Mouse (Mus musculus) CD4-positive naive resting alpha-beta T cell, adult 76 days (primary cell): ENCODE results near the gene Mcm3. TPM values are rescaled to one million over a fixed set of nuclear protein-coding genes. Genes with fewer than 3 reads are reported as not detected.

Experiments
- total RNA-seq: library from RNA; stranded (reverse); gene quantifications from one replicate; pipeline ENCODE4 v1.2.4, GENCODE M21; 2023

Mcm3 gene
- total RNA-seq: 53.0 TPM

DNA sequence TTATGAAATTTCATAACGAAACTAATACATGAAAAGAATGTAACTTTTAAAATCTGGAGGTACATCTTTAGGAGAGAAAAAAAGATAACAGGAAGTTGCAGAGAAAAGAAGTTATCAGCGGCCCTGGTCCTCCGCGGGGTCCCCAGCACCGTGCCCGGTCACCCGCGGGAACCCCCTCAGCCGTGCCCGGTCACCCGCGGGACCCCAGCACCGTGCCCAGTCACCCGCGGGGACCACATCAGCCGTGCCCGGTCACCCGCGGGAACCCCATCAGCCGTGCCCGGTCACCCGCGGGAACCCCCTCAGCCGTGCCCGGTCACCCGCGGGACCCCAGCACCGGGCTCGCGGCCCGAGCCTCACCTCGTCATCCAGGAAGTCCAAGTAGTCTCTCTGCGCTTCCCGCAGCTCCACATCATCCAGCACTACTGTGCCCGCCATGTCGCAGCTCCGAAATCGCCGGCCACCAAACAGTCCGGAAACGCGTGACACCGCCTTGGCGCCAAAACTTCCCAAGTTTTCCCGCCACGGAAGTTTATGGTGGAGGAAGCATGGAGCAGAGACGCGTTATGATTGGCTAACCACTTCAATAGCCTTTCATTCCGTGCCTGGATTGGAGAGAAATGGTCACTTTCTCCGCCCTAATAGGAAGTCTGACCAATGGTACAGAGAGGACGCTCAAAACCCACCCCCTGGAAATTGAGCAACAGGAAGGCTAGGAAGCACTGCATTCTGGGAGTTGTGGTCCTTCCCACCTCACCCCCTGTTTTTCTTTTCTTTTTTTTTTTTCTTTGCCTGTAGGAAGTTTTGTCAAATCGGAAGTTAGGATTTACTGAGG lies at the start of gene Mcm3:
Gene Mcm3, minus strand, starts transcription at position 542 of the 835 bp plus-strand sequence.

DNA sequence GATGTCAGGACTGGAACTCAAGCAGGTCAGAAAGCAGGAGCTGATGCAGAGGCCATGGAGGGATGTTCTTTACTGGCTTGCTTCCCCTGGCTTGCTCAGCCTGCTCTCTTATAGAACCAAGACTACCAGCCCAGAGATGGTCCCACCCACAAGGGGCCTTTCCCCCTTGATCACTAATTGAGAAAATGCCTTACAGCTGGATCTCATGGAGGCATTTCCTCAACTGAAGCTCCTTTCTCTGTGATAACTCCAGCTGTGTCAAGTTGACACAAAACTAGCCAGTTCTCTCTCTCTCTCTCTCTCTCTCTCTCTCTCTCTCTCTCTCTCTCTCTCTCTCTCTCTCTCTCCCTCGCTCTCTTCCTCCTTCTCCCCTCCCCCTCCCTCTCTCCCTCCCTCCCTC lies 29.6 kb downstream of the Mcm3 start, which contains the start of gene Il17f:
Gene Il17f, minus strand, starts transcription at position 101 of the 400 bp plus-strand sequence.

Other genes starting within 250 kb of the Mcm3 start
- not detected for gene Pkhd1, start 202.2 kb downstream of the Mcm3 start, total RNA-seq
- not detected for gene Il17a, start 89.4 kb downstream of the Mcm3 start, total RNA-seq
- 1.4 TPM for gene Il17f, start 29.7 kb downstream of the Mcm3 start, total RNA-seq
- 5.9 TPM for gene Paqr8, start 70.3 kb upstream of the Mcm3 start, total RNA-seq
- gene Efhc1, start 131.3 kb upstream of the Mcm3 start, total RNA-seq: 0.67 TPM